Mouse (Mus musculus) small intestine, adult 2 months (tissue): Measurements from ENCODE around the gene Nova2.

Experiments used
- CTCF ChIP-seq: fragments of 200-500 bp; IDR thresholded peaks from 2 replicates; pipeline ENCODE4 v1.5.1; 2012; ENCODE audit warnings: low read depth, mild to moderate bottlenecking, control low read depth, inconsistent platforms, low read length, moderate library complexity, mixed read lengths; ENCODE audit not compliant: insufficient replicate concordance, insufficient read length; ENCODE audit errors: extremely low read depth
- POLR2A ChIP-seq: fragments of 200-500 bp; IDR thresholded peaks from 2 replicates; pipeline ENCODE4 v1.6.1; 2012; ENCODE audit warnings: low read depth, mild to moderate bottlenecking, control low read depth, inconsistent platforms, low read length, moderate library complexity

GRCm38 (mm10) chr7:18900513-18900912 lies 25.2 kb upstream of the Nova2 start:
- TF ChIP-seq CTCF, result no peak
- no peak for TF ChIP-seq POLR2A
